Mouse (Mus musculus): Measurements from ENCODE around the gene Ubxn7. TPM values are rescaled to one million over a fixed set of nuclear protein-coding genes. Genes with fewer than 3 reads are reported as not detected.

Ubxn7 gene
- total RNA-seq, 2 experiments from 2014 or later: 34.7 to 35.6 TPM

GRCm38 (mm10) chr16:32384885-32385284 lies 52.8 kb downstream of the Ubxn7 start:
- DNase-seq: no peak

DNA sequence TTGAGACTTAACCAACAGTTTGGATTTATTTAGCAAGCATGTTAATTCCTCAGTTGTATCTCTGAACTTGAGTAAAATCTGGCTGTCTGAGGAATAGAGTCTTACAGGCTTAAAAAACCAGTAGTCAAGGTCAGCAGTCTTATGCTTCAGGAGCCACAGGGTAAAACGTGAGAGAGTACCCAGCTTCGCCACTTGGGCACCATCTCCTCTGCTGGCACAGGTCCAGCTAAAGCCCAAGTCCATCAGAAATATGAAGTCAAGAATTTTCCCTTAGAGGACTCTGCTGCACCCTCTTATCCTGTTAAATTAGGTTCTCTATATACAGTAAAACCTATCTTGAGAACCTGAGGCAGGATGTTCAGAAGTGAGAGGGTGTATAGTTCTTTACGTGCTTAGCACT lies 54.8 kb downstream of the Ubxn7 start:
- no peak for DNase-seq

- DNase-seq: no peak
Observed at GRCm38 (mm10) chr16:32389049-32389448, 57.0 kb downstream of the Ubxn7 start.

DNA sequence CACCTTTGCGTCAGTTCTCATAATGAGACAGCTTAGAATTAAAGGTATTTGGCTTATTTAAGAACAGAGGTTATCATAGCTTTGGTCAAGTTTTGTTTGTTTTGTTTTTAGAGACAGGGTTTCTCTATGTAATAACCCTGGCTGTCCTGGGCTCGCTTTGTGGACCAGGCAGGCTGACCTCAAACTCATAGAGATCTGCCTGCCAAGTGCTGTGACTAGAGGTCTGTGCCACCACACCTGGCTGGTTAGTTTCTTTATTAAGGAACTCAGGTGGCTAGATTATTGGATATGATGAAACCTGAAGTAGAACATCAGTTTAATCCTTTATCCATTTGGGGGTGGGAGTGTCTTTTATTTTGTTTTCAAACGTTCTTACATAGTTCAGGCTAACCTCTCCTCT lies 57.8 kb downstream of the Ubxn7 start:
- DNase-seq: no peak

DNA sequence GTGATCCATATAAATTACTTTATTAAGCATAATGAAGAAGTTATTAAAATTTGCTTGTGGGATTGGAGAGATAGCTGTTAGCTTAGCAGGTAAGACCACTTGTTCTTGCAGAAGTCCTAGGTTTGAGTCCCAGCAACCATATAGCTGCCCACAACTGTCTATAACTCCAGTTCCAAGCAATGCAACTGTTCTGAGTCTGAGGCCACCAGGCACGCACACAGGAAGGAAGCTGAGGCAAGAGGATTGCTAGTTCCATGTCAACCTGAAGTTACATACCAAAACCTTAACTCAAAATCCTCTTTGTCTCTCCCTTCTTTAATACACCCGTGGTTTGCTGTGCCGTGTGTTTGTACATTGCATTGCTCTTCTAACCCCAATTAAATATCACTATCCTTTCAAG lies 58.8 kb downstream of the Ubxn7 start:
- DNase-seq: no peak

GRCm38 (mm10) chr16:32395679-32396540 lies 63.9 kb downstream of the Ubxn7 start:
- DNase-seq: no peak

GRCm38 (mm10) chr16:32396541-32396835 lies 64.4 kb downstream of the Ubxn7 start:
- DNase-seq: no peak

GRCm38 (mm10) chr16:32398206-32398605 lies 66.1 kb downstream of the Ubxn7 start:
- DNase-seq: no peak

DNA sequence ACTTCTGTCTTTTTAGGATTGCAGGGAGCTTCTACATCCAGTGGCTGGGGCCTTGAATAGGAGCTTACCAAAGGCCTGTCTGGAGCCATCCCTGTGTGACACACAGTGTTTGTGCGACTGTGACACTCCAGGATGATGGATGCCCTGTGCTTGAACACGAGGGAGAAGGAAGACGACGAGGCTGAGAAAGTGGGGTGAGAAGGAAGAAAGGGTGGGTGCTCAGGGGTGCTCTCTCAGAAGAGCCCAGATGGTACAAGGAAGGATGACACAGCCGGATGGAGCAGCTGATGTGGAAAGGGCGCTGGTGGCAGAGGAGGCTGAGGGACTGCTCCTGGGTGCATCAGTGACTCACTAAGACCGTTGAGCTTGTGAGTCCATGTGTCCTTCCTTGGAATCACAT lies 68.2 kb downstream of the Ubxn7 start, which contains the start of gene Tm4sf19:
Tm4sf19 (plus strand) TSS at position 240 of the 400 bp plus-strand sequence.
- no peak for DNase-seq

- no peak for DNase-seq
Observed at GRCm38 (mm10) chr16:32401335-32401965, 69.4 kb downstream of the Ubxn7 start.

- no peak for DNase-seq
Observed at GRCm38 (mm10) chr16:32402818-32403217, 70.8 kb downstream of the Ubxn7 start.

- DNase-seq: no peak
Observed at GRCm38 (mm10) chr16:32405716-32406115, 73.7 kb downstream of the Ubxn7 start.

- no peak for DNase-seq
Observed at GRCm38 (mm10) chr16:32406671-32407070, 74.6 kb downstream of the Ubxn7 start.

DNA sequence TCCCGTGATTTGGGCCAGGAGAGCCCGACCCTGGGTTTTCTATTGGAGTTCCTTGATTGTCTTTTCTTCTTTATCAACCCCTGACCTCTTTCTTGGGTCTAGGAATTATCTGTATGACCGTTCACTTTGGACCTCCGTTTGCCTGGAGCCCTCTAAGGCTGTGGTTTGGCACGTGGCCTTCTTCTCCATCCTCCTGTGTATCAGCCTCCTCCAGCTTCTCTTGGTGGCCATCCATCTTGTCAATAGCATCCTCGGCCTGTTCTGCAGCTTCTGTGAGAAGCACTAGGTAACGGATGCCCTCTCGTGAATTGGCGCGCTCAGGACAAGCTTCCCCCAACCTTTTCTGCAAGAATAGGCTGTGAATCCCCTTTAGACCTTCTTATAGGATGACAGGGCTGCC lies 75.7 kb downstream of the Ubxn7 start:
- DNase-seq: no peak

DNA sequence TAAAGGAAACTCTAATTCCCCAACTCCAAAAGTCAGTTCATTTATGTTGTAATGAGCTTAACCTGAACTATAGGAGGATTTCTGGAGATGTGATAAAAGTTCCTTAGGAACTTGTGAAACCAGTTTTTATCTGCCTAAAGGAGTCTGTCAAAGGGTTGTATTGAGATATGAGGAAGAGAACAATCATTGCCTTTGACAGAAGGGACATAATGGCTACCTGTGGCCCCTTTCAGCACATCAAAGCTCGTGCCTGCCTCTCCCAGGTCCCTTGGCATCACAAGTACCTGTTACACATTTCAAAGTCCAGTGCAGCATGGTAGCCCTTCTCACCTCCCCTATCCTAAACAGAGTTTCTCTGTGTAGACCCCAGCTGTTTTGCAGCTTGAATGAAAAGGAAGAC lies 85.4 kb downstream of the Ubxn7 start:
- no peak for DNase-seq

GRCm38 (mm10) chr16:32419517-32420483 lies 87.7 kb downstream of the Ubxn7 start, which contains the start of gene Tctex1d2:
Tctex1d2 (plus strand) TSS chr16:32419702.
- peak; percentile 96 for DNase-seq

- DNase-seq: no peak
Observed at GRCm38 (mm10) chr16:32427506-32427905, 95.4 kb downstream of the Ubxn7 start.

- DNase-seq: peak; percentile 93
Observed at GRCm38 (mm10) chr16:32430474-32431046, 98.5 kb downstream of the Ubxn7 start, which contains the start of gene Pcyt1a. Pcyt1a (plus strand) TSS chr16:32430921.

DNA sequence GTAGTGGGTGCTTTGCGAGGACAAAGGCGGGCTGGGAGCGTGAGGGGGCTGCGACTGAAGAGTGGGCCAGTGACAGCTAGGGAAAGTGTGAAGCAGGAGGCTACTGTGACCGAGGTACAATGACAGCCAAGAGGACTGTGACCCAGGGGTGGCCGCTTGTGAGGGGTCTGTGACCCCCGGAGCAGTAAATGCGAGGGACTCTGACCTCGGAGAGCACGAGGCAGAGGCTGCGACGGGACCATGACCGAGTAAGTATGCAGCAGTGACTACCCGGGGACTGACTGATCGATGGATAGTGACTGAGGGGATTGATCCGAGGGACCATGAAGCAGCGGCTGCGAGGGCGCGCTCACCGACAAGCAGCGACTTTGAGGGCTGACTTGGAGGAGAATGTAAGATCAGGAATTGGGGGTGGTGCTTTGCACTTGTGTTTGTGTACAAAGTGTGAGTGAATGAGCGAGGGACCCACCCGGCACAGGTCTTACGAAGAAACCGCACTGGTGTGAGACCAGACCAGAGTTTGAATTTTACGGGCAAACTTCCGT lies 99.1 kb downstream of the Ubxn7 start:
- DNase-seq: no peak

DNA sequence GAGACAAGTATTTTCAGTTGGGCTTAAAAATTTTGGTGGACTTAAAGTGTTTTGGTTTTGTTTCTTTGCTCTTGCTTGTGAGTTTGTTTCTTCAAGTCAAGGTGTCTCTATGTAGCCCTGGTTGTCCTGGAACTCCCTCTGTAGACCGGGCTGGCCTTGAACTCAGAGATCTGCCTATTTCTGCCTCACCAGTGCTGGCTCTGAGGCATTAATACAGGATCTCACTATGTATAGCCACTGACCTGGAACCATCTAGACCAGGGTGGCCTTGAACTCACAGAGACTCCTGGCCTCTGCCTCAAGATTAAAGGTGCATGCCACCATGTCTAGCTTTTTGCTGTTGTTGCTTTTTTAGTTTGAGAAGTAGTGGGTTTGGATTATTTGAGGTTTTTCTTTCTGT lies 99.9 kb downstream of the Ubxn7 start:
- no peak for DNase-seq

DNA sequence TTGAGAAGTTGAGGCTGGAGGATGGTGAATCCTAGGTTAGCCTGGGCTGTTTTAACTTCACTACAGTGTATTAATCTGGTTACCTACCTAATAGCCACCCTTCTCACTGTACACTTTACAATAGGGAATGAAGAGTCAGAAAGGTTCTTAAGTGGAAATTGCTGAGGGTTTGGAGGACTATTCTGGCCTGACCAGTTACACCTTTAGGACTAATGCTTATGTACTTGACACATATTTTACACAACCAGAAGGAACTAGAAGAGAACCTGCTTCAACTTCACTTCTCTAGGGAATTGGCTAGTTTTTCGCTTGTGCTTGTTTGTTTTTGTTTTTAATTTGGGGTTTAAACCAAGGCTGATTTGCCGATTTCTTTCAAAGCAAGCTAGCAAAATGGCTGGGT lies 101.1 kb downstream of the Ubxn7 start:
- no peak for DNase-seq

GRCm38 (mm10) chr16:32434066-32434465 lies 102.0 kb downstream of the Ubxn7 start:
- DNase-seq: peak; percentile 35

All from heart, postnatal 4 days (tissue).